Mouse (Mus musculus): ENCODE results near the gene Atp13a3.
"Not testable (repeated sequence)": the region's sequence is repeated elsewhere in the genome, so short reads cannot be mapped to it uniquely, and the experiment has no call there.

Gene Atp13a3

DNA sequence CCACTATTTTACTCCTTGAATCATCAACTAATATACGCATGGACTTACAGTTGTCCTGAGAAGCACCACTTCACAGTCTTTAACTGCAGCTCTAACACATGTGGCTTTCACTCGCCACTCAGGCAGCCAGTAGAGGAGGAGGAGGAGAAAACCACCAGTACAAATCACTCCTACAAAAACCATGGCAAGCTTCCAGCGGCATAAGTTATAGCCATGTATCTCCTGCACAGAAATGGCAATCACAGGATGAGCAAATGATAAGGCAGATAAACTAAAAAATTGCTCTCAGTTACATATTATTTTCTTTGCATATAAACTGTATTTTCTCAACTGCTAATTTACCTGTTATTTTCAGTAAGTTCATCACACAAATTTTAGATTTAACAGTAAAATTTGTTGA, 43.2 kb downstream of the Atp13a3 start:
- in situ Hi-C loops (cut with MboI, MseI), result no loop called here

DNA sequence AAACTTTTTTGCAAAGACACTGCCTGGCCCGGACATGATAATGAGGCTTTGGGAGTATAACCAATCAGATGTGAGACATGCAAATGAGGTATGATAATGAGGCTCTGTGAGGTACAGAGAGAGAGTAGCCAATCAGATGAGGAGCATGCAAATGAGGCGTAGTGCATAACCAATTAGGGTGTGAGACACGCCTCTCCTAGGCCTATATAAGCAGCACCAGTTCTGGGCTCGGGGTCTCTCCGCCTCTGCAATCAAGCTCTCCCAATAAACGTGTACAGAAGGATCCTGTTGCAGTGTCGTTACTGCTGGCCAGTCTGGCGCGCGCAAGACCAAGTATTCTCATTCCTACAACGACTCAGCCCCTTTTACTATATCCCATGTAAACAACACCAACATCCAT, 52.3 kb downstream of the Atp13a3 start:
- in situ Hi-C loops (cut with MboI, MseI), result not testable (repeated sequence)

- in situ Hi-C loops (cut with MboI, MseI), result no loop called here
These were observed 91.5 kb downstream of the Atp13a3 start for GRCm38 (mm10) chr16:30314236-30314635.

GRCm38 (mm10) chr16:30310647-30311046, 95.1 kb downstream of the Atp13a3 start, which contains the start of gene Gp5:
Gene Gp5, minus strand, starts transcription at chr16:30310779.
- in situ Hi-C loops (cut with MboI, MseI), result no loop called here

DNA sequence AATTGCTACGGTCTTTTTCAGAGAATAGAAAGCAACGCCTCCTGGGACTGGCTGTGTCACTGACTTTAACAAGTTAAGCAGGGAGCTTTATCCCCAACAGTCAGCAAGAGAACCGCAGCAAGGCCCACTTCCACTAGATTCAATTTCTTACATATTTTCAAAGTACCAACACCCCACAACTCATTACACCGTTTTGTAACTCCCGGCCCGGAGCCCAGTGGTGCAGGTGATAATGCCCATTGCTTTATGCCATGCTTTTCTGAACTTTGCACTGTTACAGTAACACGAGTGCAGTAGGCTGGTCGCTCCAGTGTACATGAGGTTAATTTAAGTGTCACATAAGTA, 95.6 kb downstream of the Atp13a3 start:
- in situ Hi-C loops (cut with MboI, MseI), result no loop called here

- in situ Hi-C loops (cut with MboI, MseI), result no loop called here
These were observed 96.2 kb downstream of the Atp13a3 start for GRCm38 (mm10) chr16:30309395-30310170.

- in situ Hi-C loops (cut with MboI, MseI), result no loop called here
These were observed 97.0 kb downstream of the Atp13a3 start for GRCm38 (mm10) chr16:30308616-30309394.

GRCm38 (mm10) chr16:30307961-30308615, 97.7 kb downstream of the Atp13a3 start:
- in situ Hi-C loops (cut with MboI, MseI), result no loop called here

DNA sequence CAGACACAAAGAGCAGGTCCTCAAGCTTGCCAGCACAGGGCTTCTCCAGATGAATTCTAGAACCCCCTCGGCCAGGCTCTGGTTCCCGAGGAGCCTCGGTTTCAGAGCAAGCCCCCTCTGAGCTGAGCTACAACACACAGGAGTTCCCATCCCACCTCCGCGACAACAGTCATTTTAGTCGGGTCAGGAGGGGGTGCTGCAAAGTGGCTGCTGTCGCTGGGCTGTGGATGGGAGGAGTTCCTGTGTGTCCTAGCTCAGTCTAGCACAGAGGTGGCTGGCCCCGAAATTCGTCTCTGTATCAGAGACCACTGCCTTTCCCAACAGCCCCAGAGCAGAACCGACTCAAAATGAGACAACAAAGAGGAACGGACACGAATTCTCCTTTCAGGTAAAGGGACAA, 98.5 kb downstream of the Atp13a3 start:
- in situ Hi-C loops (cut with MboI, MseI), result no loop called here

- in situ Hi-C loops (cut with MboI, MseI), result no loop called here
These were observed 99.7 kb downstream of the Atp13a3 start for GRCm38 (mm10) chr16:30306102-30306501.

- in situ Hi-C loops (cut with MboI, MseI), result no loop called here
These were observed 101.5 kb downstream of the Atp13a3 start for GRCm38 (mm10) chr16:30304236-30304635.

DNA sequence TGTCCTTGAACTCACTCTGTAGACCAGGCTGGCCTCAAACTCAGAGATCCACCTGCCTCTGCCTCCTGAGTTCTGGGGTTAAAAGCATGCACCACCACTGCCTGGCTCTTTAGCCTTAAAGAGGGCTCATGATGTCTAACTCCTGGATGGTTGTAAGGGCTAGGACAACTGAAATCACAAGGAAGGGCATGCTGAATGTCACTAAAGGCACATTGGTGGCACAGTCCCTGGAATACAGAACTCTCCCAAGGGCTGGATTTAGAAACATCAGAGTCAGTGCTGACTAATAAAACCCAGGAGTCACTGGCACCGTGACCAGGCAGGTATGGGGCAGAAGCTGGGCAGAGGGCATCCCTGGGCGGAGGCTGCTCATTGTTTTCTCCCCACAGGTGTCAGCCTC, 102.4 kb downstream of the Atp13a3 start:
- in situ Hi-C loops (cut with MboI, MseI), result no loop called here

DNA sequence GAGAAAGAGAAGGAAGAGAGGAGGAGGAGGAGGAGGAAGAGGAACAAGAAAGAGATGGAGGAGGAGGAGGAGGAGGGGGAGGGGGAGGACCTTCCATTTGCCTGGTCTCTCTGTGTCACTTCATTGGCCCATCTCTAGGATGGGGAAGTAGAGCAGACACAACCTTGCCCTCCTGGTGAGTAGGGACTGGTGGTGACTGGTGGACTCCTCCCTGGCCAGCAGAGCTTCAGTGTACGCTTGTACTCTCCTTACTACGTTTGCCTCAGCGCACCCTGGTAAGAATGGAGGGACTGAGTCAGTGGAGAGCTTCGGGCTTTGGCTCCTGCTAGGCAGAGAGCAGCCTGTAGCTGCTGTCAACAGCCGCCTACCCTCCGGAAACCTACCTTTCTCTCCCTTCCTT, 103.1 kb downstream of the Atp13a3 start:
- in situ Hi-C loops (cut with MboI, MseI), result no loop called here

DNA sequence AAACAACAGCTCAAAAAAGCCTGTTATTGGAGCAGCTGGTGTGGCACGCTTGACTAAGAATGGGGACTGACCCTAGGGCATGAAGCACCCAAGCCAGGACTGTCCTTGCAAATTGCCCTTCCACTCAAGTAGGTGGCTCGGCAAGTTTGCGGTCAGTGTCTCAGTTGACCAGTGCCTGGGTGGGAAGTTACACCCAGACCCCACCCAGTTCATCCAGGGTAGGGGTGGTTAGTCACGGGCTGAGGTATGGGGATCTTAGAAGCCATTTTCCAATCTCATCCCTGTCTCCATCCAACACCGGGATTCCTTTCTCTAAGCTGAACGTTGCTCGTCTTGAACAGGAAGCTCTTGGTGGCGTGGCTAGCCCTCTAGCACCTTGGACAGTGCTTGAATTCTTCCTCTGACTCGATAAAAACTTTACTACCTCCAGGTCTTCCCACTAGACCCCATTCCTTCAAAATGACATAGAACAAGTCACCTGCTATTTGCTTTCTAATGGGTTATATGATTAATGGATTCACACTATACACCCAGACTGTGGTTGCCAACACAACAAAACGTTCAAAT, 106.0 kb downstream of the Atp13a3 start:
- in situ Hi-C loops (cut with MboI, MseI), result no loop called here

DNA sequence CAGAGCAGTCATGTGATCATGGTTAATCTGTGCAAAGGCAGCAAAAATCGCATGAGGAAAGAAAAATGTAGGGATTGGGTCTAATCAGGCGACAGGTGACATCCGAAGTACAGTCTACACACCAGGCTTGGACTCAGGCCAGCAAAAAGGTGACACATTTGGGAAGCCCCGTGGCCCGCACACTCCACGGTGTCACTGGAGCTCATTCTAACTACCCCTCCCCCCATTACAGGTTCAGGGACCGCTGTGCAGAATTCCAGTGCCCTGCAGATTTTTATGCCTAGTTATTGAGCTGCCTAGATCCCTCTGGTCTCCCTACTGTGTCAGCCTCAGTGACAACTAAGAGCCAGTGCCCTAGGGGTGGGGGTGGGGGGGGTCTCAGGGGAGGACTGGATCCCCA, 108.3 kb downstream of the Atp13a3 start:
- in situ Hi-C loops (cut with MboI, MseI), result no loop called here

GRCm38 (mm10) chr16:30296601-30297275, 109.0 kb downstream of the Atp13a3 start:
- in situ Hi-C loops (cut with MboI, MseI), result no loop called here

- in situ Hi-C loops (cut with MboI, MseI), result no loop called here
These were observed 110.7 kb downstream of the Atp13a3 start for GRCm38 (mm10) chr16:30295106-30295505.

GRCm38 (mm10) chr16:30290436-30290835, 115.3 kb downstream of the Atp13a3 start:
- in situ Hi-C loops (cut with MboI, MseI), result no loop called here

DNA sequence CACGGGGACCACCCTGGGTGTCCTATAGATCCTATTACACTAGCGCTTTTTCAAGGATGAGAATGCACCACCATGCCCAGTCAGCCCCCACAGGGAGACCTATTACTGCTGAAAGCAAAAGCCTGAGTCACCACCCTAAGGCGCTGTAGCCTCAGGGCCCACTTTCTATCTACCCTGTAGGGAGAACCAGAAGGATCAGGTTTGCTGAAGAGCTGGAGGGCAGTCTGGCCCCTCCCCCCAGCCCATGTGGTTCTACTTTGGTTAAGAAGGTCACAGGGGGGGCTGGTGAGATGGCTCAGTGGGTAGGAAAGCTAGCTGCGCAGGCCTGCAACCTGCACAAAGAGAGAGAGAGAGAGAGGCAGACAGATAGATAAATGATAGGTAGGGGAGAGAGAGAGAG, 120.1 kb downstream of the Atp13a3 start:
- in situ Hi-C loops (cut with MboI, MseI), result no loop called here

DNA sequence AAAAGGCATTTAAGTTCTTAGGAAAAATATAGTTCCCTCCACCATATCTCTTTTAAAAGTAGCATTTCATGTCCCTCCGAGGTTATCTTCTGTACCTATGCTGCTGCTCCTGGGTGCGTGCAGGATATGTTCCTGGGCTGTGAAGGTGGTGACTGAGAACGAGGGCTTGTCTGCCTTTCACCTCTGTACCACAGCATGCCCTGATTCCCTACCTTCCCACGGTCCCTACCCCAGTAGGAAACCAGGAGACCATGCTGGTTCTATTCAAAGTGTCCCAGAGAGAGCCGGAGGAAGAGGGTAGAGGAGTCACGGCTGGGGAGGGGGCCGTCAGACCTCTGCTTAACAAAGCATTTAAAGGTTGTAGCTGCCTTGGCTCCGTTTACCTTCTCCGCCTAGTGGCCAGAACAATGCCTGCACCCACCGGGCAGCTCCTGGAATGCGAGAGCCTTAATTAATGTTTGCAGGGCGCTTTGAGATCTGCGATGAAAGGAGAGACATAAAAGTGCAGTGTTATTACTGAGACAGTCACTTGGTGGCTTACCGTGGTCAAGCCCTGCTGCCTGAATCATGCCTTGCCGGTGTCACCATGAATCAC, 121.9 kb downstream of the Atp13a3 start:
- in situ Hi-C loops (cut with MboI, MseI), result no loop called here

GRCm38 (mm10) chr16:30282844-30283495, 122.8 kb downstream of the Atp13a3 start, which contains the start of gene Lrrc15:
Gene Lrrc15, minus strand, starts transcription at chr16:30283256.
- in situ Hi-C loops (cut with MboI, MseI), result no loop called here

Measured in regulatory T cell (primary cell).